Mouse (Mus musculus): Measurements from ENCODE around the gene Cenpt.

GRCm38 (mm10) chr8:105836991-105837390 is 16.1 kb downstream of the Cenpt start:
- TF ChIP-seq POLR2A (IDR thresholded peaks at IDR 0.05; ENCODE audit: borderline replicate concordance, control insufficient read depth, low read depth, low read length) (no peak), CTCF (IDR thresholded peaks at IDR 0.05; ENCODE audit: control insufficient read depth, insufficient read depth, low read length) (no peak)
